Mouse (Mus musculus) liver, adult 2 months (tissue): ENCODE data around the gene Bach2.

ENCODE experiments used
- CTCF ChIP-seq: fragments of 200-500 bp; IDR thresholded peaks from 2 replicates; pipeline ENCODE4 v1.5.1; 2011; ENCODE audit warnings: low read depth, low read length, control low read depth
- POLR2A ChIP-seq: fragments of 200-500 bp; IDR thresholded peaks from 2 replicates; pipeline ENCODE4 v1.6.1; 2011; ENCODE audit warnings: low read length, control low read depth; ENCODE audit not compliant: insufficient read depth; ENCODE audit errors: extremely low read depth

DNA sequence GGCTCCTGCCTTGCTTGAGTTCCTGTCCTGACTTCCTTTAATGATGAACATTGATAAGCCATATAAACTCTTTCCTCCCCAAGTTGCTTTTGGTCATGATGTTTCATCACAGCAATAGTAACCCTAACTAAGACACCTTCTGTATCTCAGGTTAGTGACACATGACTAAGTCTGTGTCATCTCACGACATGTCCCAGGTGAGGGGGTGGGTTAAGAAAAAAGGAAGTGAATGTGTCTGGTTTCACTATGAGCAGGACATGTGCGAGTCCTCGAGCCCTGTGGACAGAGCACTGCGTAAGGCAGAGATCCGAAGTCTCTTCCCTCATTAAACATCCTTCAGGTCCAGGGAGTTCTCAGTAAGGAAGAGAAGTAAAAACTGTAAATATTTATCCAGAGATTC is 162.9 kb downstream of the Bach2 start:
- TF ChIP-seq CTCF (no peak), POLR2A (no peak)
